Mouse (Mus musculus): ENCODE data around the gene Lrrfip1.

DNA sequence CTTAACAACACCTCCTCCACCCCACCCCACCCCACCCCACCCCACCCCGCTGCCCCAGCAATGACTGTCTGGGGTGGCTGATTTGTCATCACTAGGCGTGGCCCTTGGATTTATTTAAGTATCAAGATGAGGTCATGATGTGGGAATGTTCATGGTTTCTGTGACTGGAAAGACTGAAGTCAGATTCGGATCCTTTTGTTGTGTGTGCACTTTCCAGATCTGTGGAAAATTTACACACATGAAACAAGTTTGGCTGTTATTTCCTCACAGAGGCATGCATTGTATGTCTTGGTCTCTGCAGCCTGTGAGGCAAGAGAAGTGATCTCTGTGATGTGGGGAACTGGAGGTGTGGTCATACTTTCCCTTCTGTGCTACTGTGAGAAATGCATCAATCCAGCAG is 96.7 kb downstream of the Lrrfip1 start:
- TF ChIP-seq POLR2A (IDR thresholded peaks at IDR 0.05; ENCODE audit: insufficient read depth, low read length) (no peak), EP300 (IDR thresholded peaks at IDR 0.05; ENCODE audit: insufficient read depth, low read depth, low read length) (no peak)

All from ES-Bruce4 (cell line).